Mouse (Mus musculus) 416B (cell line): ENCODE results near the gene Scgn.

Source experiments
- DNase-seq: peaks from one replicate; pipeline ENCODE4 v3.0.0; 2011; ENCODE audit warnings: low read depth

The Scgn gene

DNA sequence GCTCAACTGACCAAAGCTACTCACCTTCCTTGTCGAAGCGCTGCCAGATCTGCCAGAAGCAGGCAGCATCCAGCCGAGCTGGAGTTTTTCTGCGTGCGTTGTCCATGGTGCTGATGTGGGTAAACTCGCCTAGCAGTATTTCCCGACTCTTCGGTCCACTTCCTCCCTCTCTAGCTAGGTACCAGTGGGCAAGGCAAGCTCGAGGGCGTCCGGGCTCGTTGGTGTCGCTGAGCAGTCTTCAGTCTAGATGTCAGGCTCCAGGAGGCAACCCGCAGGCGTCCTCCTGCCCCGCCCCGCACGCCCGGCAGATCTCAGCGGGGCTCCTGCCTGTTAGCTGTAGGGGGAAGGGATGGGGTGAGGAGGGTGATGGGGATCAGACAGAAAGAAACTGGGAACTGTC lies at the start of gene Scgn:
TSS of gene Scgn (minus strand) at position 287 of the 400 bp plus-strand sequence.
- peak; percentile 64 for DNase-seq

- no peak for DNase-seq
Observed at GRCm38 (mm10) chr13:24040221-24040620, 49.2 kb upstream of the Scgn start.

DNA sequence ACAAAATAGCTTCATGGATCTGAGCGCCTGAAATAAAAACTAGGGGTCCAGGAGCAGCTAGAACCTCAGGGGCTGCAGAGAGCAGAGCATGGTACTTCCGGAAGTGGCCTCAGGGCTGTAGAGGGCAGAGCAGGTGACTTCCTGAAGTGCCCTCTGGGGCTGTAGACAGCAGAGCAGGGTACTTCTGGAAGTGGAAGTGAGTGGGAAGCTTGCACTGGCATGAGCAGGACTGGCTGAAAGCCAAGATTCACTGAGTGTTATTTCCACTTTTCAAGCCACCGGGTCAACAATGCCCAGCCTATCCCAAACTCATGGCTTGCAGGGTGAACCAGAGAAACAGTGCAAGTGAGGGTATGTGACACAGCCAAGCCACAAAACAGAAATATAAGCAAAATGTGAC lies 46.5 kb upstream of the Scgn start:
- no peak for DNase-seq

DNA sequence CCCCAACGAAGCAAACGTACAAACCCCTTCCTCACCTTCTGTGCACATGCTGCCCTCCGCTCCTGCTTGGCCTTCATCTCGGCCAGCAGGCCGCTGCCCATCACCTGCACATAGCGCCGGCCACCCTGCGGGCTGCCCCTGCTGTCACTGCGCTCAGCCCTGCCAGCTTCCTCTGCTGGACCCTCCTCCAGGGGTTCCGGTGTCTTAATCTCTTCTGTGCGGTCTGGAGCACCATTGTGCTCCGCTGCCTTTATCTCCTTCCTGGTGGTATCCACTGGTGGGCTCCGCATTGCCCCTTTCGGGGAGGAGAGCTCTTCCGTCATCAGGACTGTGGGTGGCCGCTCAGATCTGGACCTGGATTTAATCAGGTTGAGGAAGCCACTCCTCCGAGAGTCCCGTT lies 45.1 kb upstream of the Scgn start:
- DNase-seq = no peak

DNA sequence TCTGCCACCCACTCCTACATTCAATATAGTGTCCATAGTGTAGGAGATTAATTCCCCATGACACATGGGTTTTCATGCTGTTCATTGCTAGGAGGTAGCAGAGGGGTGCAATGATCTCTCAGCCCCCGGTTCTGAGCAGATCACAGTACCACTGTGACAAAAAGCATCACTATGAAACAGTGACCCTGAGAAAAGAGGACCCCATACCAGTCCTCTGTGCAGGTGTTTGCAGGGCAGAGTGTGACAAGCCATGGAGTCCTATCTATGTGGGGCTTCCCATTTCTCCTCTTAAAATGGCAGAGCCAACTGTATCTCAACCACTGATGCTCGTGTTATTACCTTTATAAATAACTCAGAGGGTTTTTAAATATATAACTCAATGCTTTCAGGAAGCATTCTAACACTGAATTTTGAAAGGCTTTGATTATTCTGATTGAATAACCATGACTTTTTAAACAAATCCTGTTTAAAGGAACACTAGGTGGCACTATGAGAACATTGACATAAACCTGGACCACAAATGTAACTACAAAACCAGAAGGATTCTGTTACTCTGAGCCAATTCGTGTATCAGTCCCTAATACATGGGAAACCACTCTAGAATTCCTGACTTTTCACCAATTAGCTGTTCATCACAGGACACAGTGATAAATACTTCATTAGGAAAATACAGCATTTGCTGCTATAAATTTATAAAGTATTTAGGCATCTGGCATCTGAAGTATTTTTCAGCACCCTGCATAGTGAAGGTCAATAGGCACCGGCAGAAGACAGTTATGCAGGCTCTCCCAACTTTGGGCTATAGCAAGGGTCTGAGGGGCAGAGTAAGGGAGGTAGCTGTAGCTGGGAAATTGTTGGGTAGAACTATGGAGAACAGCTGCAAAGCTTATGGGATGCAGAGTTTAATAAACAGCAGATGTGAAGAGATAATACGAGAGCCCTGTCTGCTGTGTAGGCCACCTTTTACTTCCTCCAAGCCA lies 36.5 kb upstream of the Scgn start:
- DNase-seq = peak; percentile 70

DNA sequence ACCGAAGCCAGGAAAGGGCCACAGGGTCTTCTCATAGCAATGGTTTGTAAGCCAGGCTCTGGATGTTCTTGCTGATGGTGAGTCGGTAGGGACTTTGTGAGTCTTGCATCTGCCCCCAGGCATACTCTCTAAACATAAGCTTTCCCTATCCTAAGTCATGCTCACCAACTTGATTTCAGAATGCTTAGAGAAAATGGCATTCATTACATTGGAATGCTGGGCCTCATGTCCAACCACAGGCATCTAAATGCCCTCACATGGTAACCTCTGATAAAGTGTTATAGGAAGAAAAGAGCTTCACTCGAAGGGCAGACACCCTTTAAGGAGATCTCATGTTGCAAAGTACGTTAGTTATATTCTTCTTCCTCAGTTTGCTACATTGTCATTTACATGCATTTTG lies 27.5 kb upstream of the Scgn start:
- DNase-seq = no peak

- DNase-seq = no peak
Observed at GRCm38 (mm10) chr13:24005528-24005927, 14.5 kb upstream of the Scgn start.

DNA sequence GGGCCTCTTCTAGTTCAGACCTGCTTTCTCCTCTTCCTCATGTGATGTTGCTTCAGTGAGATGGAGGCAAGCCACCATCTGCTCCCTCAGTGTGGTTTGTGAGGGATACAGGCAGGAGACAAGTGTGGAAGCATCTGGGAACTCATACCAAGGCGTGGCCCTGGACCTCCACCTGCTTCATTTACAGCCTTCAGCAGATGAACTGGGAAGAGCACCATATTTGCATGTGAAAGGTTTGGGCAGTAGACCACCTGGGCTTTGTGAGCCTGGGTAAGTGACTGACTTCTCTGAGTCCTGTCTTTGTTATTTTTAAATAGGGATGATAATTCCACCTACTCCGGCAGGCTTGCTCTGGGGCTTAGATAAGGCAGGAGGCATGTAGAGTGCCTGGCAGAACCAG lies 10.8 kb upstream of the Scgn start:
- DNase-seq = no peak

- no peak for DNase-seq
Observed at GRCm38 (mm10) chr13:24001081-24001480, 10.1 kb upstream of the Scgn start.

GRCm38 (mm10) chr13:23998826-23999225 lies 7.8 kb upstream of the Scgn start:
- no peak for DNase-seq

DNA sequence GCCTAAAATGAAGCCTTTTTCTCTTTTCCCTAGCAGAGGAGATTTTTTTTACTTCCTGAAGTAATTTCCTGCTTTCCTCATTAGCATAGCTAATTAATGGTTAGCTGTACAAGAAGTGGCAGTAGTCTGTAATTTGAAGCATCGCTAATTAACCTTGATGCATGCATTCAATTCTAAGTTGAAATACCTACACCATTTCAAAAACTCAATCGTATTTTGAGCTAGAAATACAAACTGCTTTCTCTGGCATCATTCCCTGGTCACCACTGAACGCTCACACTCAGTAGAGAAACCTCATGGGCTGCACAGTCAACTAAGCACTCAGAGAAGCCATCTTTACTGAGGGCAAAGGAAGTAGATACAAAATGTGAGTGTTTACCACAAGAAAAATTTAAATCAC lies 3.7 kb upstream of the Scgn start:
- DNase-seq = no peak

- DNase-seq = no peak
Observed at GRCm38 (mm10) chr13:23994024-23994423, 3.0 kb upstream of the Scgn start.

GRCm38 (mm10) chr13:23990451-23990850 lies 563 bp downstream of the Scgn start:
- no peak for DNase-seq

DNA sequence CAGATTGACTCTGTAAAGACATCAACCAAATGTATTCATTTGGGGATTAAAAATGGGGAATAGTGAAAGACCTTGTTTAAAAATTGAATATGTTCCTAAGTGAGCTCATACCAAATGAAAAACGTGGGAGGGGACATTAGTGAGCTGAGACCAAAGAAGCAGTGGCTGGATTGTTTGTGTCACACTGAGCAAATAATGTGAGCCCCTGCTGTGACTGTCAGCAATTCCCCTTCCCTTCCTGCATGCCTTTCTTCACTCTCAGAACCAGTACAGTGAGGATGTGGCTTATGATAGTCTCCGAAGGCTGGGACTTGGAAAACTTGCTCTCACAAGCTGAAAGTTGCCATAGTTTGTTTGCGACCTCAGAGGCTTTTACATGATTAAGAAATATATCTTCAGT lies 5.9 kb downstream of the Scgn start:
- no peak for DNase-seq

DNA sequence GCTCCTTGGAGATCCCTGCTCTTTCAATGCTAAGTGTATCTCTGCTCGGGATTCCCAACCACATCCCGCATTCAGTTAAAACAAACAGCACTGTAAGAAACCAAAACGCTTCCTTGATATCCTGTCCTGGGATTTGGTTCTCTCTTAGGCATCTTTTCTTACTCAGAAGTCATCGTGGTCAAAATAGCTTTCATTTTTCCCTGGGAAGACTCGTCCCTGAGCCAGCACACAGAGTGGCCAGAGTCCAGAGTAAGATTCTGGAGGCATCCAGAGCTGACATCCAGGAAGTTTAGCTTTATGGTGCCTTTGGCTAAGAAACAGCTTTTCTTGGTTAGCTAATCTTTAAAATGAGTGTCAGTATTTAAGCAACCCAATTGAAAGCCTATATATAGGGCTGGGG lies 18.7 kb downstream of the Scgn start:
- no peak for DNase-seq

DNA sequence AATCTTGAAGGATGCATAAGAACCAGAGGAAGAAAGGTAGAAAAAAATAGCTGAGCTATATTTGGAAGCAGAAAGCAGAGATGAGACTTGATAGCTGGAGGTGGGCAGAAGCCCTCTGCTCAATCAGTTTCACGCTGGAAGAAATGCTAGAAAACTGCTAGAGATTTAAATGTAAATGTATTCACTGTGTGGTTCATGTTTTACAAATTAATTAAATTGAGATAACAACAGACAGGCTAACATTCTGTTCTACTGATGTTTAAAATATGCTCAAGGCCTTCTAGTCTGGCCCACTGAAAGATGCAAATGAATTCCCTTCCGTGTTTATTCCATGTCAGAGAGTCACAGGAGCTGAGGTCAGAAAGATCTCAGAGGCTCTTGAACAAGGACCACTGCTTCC lies 19.1 kb downstream of the Scgn start:
- no peak for DNase-seq

GRCm38 (mm10) chr13:23964909-23965308 lies 26.1 kb downstream of the Scgn start:
- DNase-seq = no peak

- no peak for DNase-seq
Observed at GRCm38 (mm10) chr13:23959776-23960175, 31.2 kb downstream of the Scgn start.

GRCm38 (mm10) chr13:23950928-23951327 lies 40.1 kb downstream of the Scgn start:
- peak; percentile 72 for DNase-seq

- no peak for DNase-seq
Observed at GRCm38 (mm10) chr13:23949484-23950246, 41.3 kb downstream of the Scgn start.

- no peak for DNase-seq
Observed at GRCm38 (mm10) chr13:23946254-23946653, 44.8 kb downstream of the Scgn start.

DNA sequence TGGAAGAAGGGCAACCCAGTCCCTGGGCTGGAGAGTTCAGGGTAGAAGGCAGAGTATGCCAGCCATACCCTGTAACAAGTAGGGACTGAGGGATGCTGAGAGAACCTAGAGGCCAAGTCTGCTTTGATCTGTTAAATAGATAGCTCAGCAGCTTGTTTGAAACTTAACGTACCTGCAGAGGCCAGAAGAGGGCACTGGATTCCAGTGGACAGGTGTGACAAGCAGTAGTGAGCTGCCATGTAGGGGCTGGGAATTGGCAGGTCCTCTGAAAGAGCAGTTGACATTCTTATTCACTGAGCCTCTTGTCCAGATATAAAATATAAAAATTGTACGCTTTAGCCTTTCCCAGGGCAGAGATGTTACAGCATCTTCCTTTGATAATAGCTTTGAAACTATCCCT lies 48.2 kb downstream of the Scgn start:
- peak; percentile 42 for DNase-seq

DNA sequence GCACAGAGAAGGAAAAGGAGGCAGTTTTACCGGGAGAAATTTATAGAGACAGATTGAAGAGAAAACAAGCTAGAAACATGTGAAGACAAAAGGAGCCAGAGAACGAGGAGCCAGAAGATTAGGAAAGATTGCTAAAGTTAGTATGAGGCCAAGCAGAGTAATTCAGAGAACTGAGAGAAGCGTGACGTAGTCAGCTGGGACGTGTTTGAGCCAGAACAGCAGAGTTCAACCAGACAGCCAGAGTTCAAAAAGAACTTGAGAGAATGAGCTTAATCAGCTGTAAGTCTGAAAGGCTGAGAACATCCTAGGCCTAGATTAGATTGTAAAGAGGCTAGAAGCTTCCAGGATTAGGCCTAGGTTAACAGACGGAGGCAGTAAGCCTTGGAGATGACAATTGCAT lies 50.7 kb downstream of the Scgn start:
- no peak for DNase-seq
